Mouse (Mus musculus) thymus, adult 2 months (tissue): ENCODE data around the gene AW011738.

ENCODE experiments used
- CTCF ChIP-seq: fragments of 200-500 bp; IDR thresholded peaks from 2 replicates; pipeline ENCODE4 v1.5.1; 2012; ENCODE audit warnings: mild to moderate bottlenecking, control low read depth, low read length, moderate library complexity, borderline replicate concordance; ENCODE audit not compliant: control insufficient read depth, poor library complexity, insufficient read depth; ENCODE audit errors: extremely low read depth
- POLR2A ChIP-seq: fragments of 200-500 bp; IDR thresholded peaks from 2 replicates; pipeline ENCODE4 v1.6.1; 2012; ENCODE audit warnings: mild to moderate bottlenecking, low read length, control low read depth, moderate library complexity; ENCODE audit not compliant: control insufficient read depth, poor library complexity, insufficient read depth; ENCODE audit errors: extremely low read depth

DNA sequence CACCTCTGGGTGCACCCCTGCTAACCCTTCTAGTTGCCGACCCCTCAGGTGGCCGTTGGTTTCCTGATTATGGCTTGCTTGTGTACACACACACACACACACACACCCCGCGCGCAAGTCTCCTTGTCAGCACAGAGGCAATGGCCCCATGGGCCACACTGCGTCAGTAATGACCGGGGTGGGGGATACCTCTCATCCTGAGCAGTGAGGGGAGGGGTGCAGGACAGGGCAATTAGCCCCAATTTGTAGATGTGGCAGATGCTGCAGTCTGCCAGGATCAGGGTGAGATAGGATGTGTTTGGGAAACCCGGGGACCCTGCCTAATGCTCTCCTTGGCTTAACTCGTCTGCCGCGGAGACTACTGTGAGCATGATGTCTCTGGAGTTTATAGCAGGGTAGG, 46.5 kb downstream of the AW011738 start:
- TF ChIP-seq CTCF (no peak), POLR2A (no peak)
